Mouse (Mus musculus): ENCODE results near the gene Wfikkn1. TPM values are rescaled to one million over a fixed set of nuclear protein-coding genes. Genes with fewer than 3 reads are reported as not detected.

The Wfikkn1 gene
- total and polyA plus RNA-seq, 3 experiments, result 0.19 to 0.53 TPM; not detected in 1

- Histone ChIP-seq H3K9me3 (replicated peaks; ENCODE audit: insufficient read depth, low read length) (no peaks in the 10 kb centered on the region), H3K4me1 (ENCODE audit: control insufficient read depth in 1 of 2, insufficient read depth in 2 of 2, low read length in 2 of 2) (peaks cover 2 to 19% of the 10 kb centered on the region in 2 experiments; a peak in 3 of 4 replicates), H3K36me3 (ENCODE audit: control insufficient read depth in 1 of 2, insufficient read depth in 2 of 2, low read length in 2 of 2) (peaks cover 0 to 7% of the 10 kb centered on the region in 2 experiments; a peak in 2 of 4 replicates), H3K4me3 (ENCODE audit: control insufficient read depth in 1 of 2, insufficient read depth in 1 of 2, low read depth in 2 of 2, low read length in 2 of 2) (no peak overlapping the region), H3K27ac (ENCODE audit: control insufficient read depth, low read depth, low read length) (no peak overlapping the region), H3K9ac (ENCODE audit: control insufficient read depth, low read depth, low read length, poor library complexity, severe bottlenecking) (no peak overlapping the region), H3K27me3 (ENCODE audit: control insufficient read depth in 1 of 2, insufficient read depth in 2 of 2, low read length in 2 of 2) (no peaks in the 10 kb centered on the region), H3K79me2 (ENCODE audit: control insufficient read depth, insufficient read depth, low read length, poor library complexity) (peaks cover 6% of the 10 kb centered on the region; the same call in 1 of the 2 replicates)
- TF ChIP-seq E2F4 (IDR thresholded peaks at IDR 0.05; ENCODE audit: borderline replicate concordance, low read depth, low read length) (no peak), USF2 (IDR thresholded peaks at IDR 0.05; ENCODE audit: borderline replicate concordance in 1 of 2, insufficient read depth in 1 of 2, low read depth in 1 of 2, low read length in 2 of 2) (no peak), MYC (IDR thresholded peaks at IDR 0.05; ENCODE audit: low read depth, low read length) (no peak), ETS1 (IDR thresholded peaks at IDR 0.05; ENCODE audit: low read depth, low read length) (no peak), CHD1 (IDR thresholded peaks at IDR 0.05; ENCODE audit: low read depth, low read length) (no peak), MAFK (IDR thresholded peaks at IDR 0.05; ENCODE audit: borderline replicate concordance, low read depth, low read length) (no peak), POLR2A (IDR thresholded peaks at IDR 0.05; ENCODE audit: control insufficient read depth in 1 of 2, insufficient read depth in 1 of 2, low read depth in 1 of 2, low read length in 2 of 2, poor library complexity in 1 of 2) (no peak), JUND (IDR thresholded peaks at IDR 0.05; ENCODE audit: low read depth, low read length) (no peak), MAZ (IDR thresholded peaks at IDR 0.05; ENCODE audit: low read depth, low read length) (no peak), CTCF (IDR thresholded peaks at IDR 0.05 in 2 of 3, conservative IDR thresholded peaks at IDR 0.05 in 1 of 3; ENCODE audit: control insufficient read depth in 1 of 3, insufficient read depth in 1 of 3, low read depth in 2 of 3, low read length in 3 of 3, poor library complexity in 1 of 3, severe bottlenecking in 1 of 3) (no peak), MXI1 (IDR thresholded peaks at IDR 0.05; ENCODE audit: low read depth, low read length) (no peak), EP300 (IDR thresholded peaks at IDR 0.05; ENCODE audit: low read depth in 1 of 2, low read length in 2 of 2) (no peak), RAD21 (IDR thresholded peaks at IDR 0.05; ENCODE audit: low read depth, low read length) (no peak), POLR2AphosphoS5 (IDR thresholded peaks at IDR 0.05; ENCODE audit: borderline replicate concordance, low read depth, low read length) (no peak), RCOR1 (IDR thresholded peaks at IDR 0.05; ENCODE audit: low read depth, low read length) (no peak), ELF1 (IDR thresholded peaks at IDR 0.05; ENCODE audit: low read depth, low read length) (no peak)
- DNase-seq (ENCODE audit: low read depth, low spot score), result no peak
Measured at GRCm38 (mm10) chr17:25877741-25878610, 2.7 kb downstream of the Wfikkn1 start.

- no peak overlapping the region for H3K9ac ChIP-seq (ENCODE audit: control insufficient read depth, low read depth, low read length, poor library complexity, severe bottlenecking)
- H3K27ac ChIP-seq (ENCODE audit: control insufficient read depth, low read depth, low read length), result no peak overlapping the region
- H3K27me3 ChIP-seq (ENCODE audit: control insufficient read depth in 1 of 2, insufficient read depth in 2 of 2, low read length in 2 of 2), result no peaks in the 10 kb centered on the region
- TF ChIP-seq MXI1 (IDR thresholded peaks at IDR 0.05; ENCODE audit: low read depth, low read length), result no peak
- peak; percentile 52 for DNase-seq (ENCODE audit: low read depth, low spot score)
- H3K36me3 ChIP-seq (ENCODE audit: control insufficient read depth in 1 of 2, insufficient read depth in 2 of 2, low read length in 2 of 2), result peaks cover 0 to 7% of the 10 kb centered on the region in 2 experiments; a peak in 2 of 4 replicates
- no peak overlapping the region for H3K4me3 ChIP-seq (ENCODE audit: control insufficient read depth in 1 of 2, insufficient read depth in 1 of 2, low read depth in 2 of 2, low read length in 2 of 2)
- peaks cover 2 to 19% of the 10 kb centered on the region in 2 experiments; a peak in 3 of 4 replicates for H3K4me1 ChIP-seq (ENCODE audit: control insufficient read depth in 1 of 2, insufficient read depth in 2 of 2, low read length in 2 of 2)
- peaks cover 6% of the 10 kb centered on the region; the same call in 1 of the 2 replicates for H3K79me2 ChIP-seq (ENCODE audit: control insufficient read depth, insufficient read depth, low read length, poor library complexity)
- H3K9me3 ChIP-seq (replicated peaks; ENCODE audit: insufficient read depth, low read length), result no peaks in the 10 kb centered on the region
Measured at GRCm38 (mm10) chr17:25877025-25877424, 3.6 kb downstream of the Wfikkn1 start.
